Mouse (Mus musculus) embryonic facial prominence, embryonic 13.5 days (tissue): ENCODE data around the gene Grik5. TPM values are rescaled to one million over a fixed set of nuclear protein-coding genes. Genes with fewer than 3 reads are reported as not detected.

ENCODE experiments used
- ATAC-seq: fragments of 200-750 bp; cut with Nextera tagmentation; 2 replicates; pipeline ENCODE4 v1.8.0; 2017; ENCODE audit warnings: low read depth; ENCODE audit not compliant: insufficient number of reproducible peaks, insufficient read depth, low FRiP score, low TSS enrichment
- H3K27ac ChIP-seq: fragments of 300-500 bp; sonication (generic); 2 replicates; pipeline ENCODE4 v1.5.1; 2015; ENCODE audit warnings: moderate library complexity, mild to moderate bottlenecking, inconsistent platforms
- H3K27me3 ChIP-seq: fragments of 300-500 bp; sonication (generic); 2 replicates; pipeline ENCODE4 v1.6.1; 2015; ENCODE audit warnings: mild to moderate bottlenecking, inconsistent platforms
- H3K36me3 ChIP-seq: fragments of 300-500 bp; sonication (generic); 2 replicates; pipeline ENCODE4 v1.6.1; 2015; ENCODE audit warnings: mild to moderate bottlenecking, inconsistent platforms
- H3K4me1 ChIP-seq: fragments of 300-500 bp; sonication (generic); 2 replicates; pipeline ENCODE4 v1.6.1; 2015; ENCODE audit warnings: inconsistent platforms
- H3K4me2 ChIP-seq: fragments of 300-500 bp; sonication (generic); 2 replicates; pipeline ENCODE4 v1.6.1; 2015; ENCODE audit warnings: moderate library complexity, mild to moderate bottlenecking, inconsistent platforms
- H3K4me3 ChIP-seq: fragments of 300-500 bp; sonication (generic); 2 replicates; pipeline ENCODE4 v1.5.1; 2015; ENCODE audit warnings: mild to moderate bottlenecking, inconsistent platforms
- H3K9ac ChIP-seq: fragments of 300-500 bp; sonication (generic); 2 replicates; pipeline ENCODE4 v1.6.1; 2015; ENCODE audit warnings: mild to moderate bottlenecking, inconsistent platforms
- H3K9me3 ChIP-seq: fragments of 300-500 bp; sonication (generic); 2 replicates; pipeline ENCODE4 v1.6.1; 2016; ENCODE audit warnings: inconsistent platforms
- WGBS: fragments of 180-500 bp; shearing (Covaris S2); methylation state at CpG from one replicate; pipeline ENCODE4 v1.1.7; 2015; ENCODE audit warnings: mixed read lengths; 5-methylcytosine and 5-hydroxymethylcytosine counted together
- polyA plus RNA-seq: library from polyadenylated mRNA; unstranded; fragments of >200 nt; fragmentation: Nextera tagmentation; extraction: Ambion mirVana; gene quantifications from 2 replicates; pipeline ENCODE4 v1.2.1, GENCODE M21; 2015

Grik5 gene
- polyA plus RNA-seq, 1 experiment from 2014 or later, result 11.2 TPM

- Histone ChIP-seq H3K9me3 (no peaks in the 10 kb centered on the region), H3K9ac (no peak overlapping the region), H3K4me1 (0 out of 2 replicates have a peak, but pooled peaks cover 2% of the 10 kb centered on the region), H3K27me3 (peaks cover 7% of the 10 kb centered on the region; the same call in 1 of the 2 replicates), H3K27ac (no peak overlapping the region), H3K4me3 (no peak overlapping the region), H3K4me2 (no peak overlapping the region), H3K36me3 (no peaks in the 10 kb centered on the region)
- WGBS, result 59% methylated on average over 3 of the region's 3 CpGs
- ATAC-seq, result no peak
These were observed 26.0 kb upstream of the Grik5 start for GRCm38 (mm10) chr7:25098169-25098568.

- Histone ChIP-seq H3K4me1 (peaks cover 27% of the 10 kb centered on the region), H3K36me3 (peaks cover 14% of the 10 kb centered on the region), H3K4me2 (no peak overlapping the region), H3K9ac (no peak overlapping the region), H3K27ac (no peak overlapping the region), H3K27me3 (peaks cover 4% of the 10 kb centered on the region; the same call in 1 of the 2 replicates), H3K9me3 (no peaks in the 10 kb centered on the region), H3K4me3 (no peak overlapping the region)
- ATAC-seq, result no peak
- 25% methylated on average over 10 of the region's 10 CpGs for WGBS
These were observed 17.7 kb upstream of the Grik5 start for GRCm38 (mm10) chr7:25089875-25090274.

GRCm38 (mm10) chr7:25088968-25089367 lies 16.8 kb upstream of the Grik5 start:
- ATAC-seq, result no peak
- peak overlapping the region; percentile 11; the same call in 1 of the 2 replicates for H3K27ac ChIP-seq
- no peak overlapping the region for H3K9ac ChIP-seq
- 21% methylated on average over 11 of the region's 11 CpGs for WGBS
- peaks cover 23% of the 10 kb centered on the region for H3K36me3 ChIP-seq
- peaks cover 4% of the 10 kb centered on the region; the same call in 1 of the 2 replicates for H3K27me3 ChIP-seq
- 0 out of 2 replicates have a peak overlapping the region, but pooled peaks have one; percentile 1 for H3K4me3 ChIP-seq
- no peaks in the 10 kb centered on the region for H3K9me3 ChIP-seq
- peak overlapping the region; percentile 32 for H3K4me2 ChIP-seq
- H3K4me1 ChIP-seq, result peaks cover 27% of the 10 kb centered on the region

GRCm38 (mm10) chr7:25088531-25088930 lies 16.4 kb upstream of the Grik5 start:
- Histone ChIP-seq H3K9me3 (no peaks in the 10 kb centered on the region), H3K4me3 (0 out of 2 replicates have a peak overlapping the region, but pooled peaks have one; percentile 1), H3K36me3 (peaks cover 27% of the 10 kb centered on the region), H3K27ac (peak overlapping the region; percentile 11; the same call in 1 of the 2 replicates), H3K4me1 (peaks cover 27% of the 10 kb centered on the region), H3K27me3 (peaks cover 4% of the 10 kb centered on the region; the same call in 1 of the 2 replicates), H3K4me2 (peak overlapping the region; percentile 32), H3K9ac (no peak overlapping the region)
- WGBS, result 13% methylated on average over 10 of the region's 10 CpGs
- ATAC-seq, result no peak

GRCm38 (mm10) chr7:25087972-25088371 lies 15.8 kb upstream of the Grik5 start:
- Histone ChIP-seq H3K4me1 (peaks cover 25% of the 10 kb centered on the region), H3K4me2 (no peak overlapping the region), H3K36me3 (peaks cover 33% of the 10 kb centered on the region), H3K9me3 (no peaks in the 10 kb centered on the region), H3K27ac (0 out of 2 replicates have a peak overlapping the region, but pooled peaks have one; percentile 28), H3K4me3 (no peak overlapping the region), H3K9ac (no peak overlapping the region), H3K27me3 (peaks cover 4% of the 10 kb centered on the region; the same call in 1 of the 2 replicates)
- WGBS, result 47% methylated on average over 5 of the region's 5 CpGs
- no peak for ATAC-seq

- Histone ChIP-seq H3K27ac (0 out of 2 replicates have a peak overlapping the region, but pooled peaks have one; percentile 28), H3K36me3 (peaks cover 39% of the 10 kb centered on the region), H3K9me3 (no peaks in the 10 kb centered on the region), H3K4me3 (no peak overlapping the region), H3K9ac (no peak overlapping the region), H3K4me1 (peaks cover 25% of the 10 kb centered on the region), H3K27me3 (no peaks in the 10 kb centered on the region; the same call in 1 of the 2 replicates), H3K4me2 (no peak overlapping the region)
- no peak for ATAC-seq
- 43% methylated on average over 10 of the region's 10 CpGs for WGBS
These were observed 15.2 kb upstream of the Grik5 start for GRCm38 (mm10) chr7:25087256-25087912.

GRCm38 (mm10) chr7:25086656-25087055 lies 14.5 kb upstream of the Grik5 start:
- H3K9ac ChIP-seq, result no peak overlapping the region
- no peaks in the 10 kb centered on the region for H3K9me3 ChIP-seq
- 44% methylated on average over 3 of the region's 3 CpGs for WGBS
- peaks cover 46% of the 10 kb centered on the region for H3K36me3 ChIP-seq
- no peak overlapping the region for H3K4me3 ChIP-seq
- H3K27me3 ChIP-seq, result no peaks in the 10 kb centered on the region
- H3K4me2 ChIP-seq, result no peak overlapping the region
- ATAC-seq, result no peak
- no peak overlapping the region for H3K27ac ChIP-seq
- H3K4me1 ChIP-seq, result peaks cover 25% of the 10 kb centered on the region

- H3K4me3 ChIP-seq, result no peak overlapping the region
- peaks cover 18% of the 10 kb centered on the region for H3K4me1 ChIP-seq
- WGBS, result 82% methylated on average over 5 of the region's 5 CpGs
- no peak overlapping the region for H3K9ac ChIP-seq
- no peaks in the 10 kb centered on the region for H3K9me3 ChIP-seq
- H3K4me2 ChIP-seq, result no peak overlapping the region
- H3K27ac ChIP-seq, result no peak overlapping the region
- H3K27me3 ChIP-seq, result no peaks in the 10 kb centered on the region
- peaks cover 66% of the 10 kb centered on the region for H3K36me3 ChIP-seq
- ATAC-seq, result no peak
These were observed 12.5 kb upstream of the Grik5 start for GRCm38 (mm10) chr7:25084621-25085020.

GRCm38 (mm10) chr7:25082510-25082909 lies 10.4 kb upstream of the Grik5 start:
- Histone ChIP-seq H3K9me3 (no peaks in the 10 kb centered on the region), H3K4me2 (no peak overlapping the region), H3K4me3 (no peak overlapping the region), H3K4me1 (peaks cover 16% of the 10 kb centered on the region), H3K36me3 (peaks cover 71% of the 10 kb centered on the region), H3K27me3 (no peaks in the 10 kb centered on the region), H3K9ac (no peak overlapping the region), H3K27ac (no peak overlapping the region)
- WGBS, result 80% methylated on average over 4 of the region's 4 CpGs
- ATAC-seq, result no peak

GRCm38 (mm10) chr7:25080431-25080830 lies 8.3 kb upstream of the Grik5 start:
- no peak for ATAC-seq
- Histone ChIP-seq H3K36me3 (peaks cover 63% of the 10 kb centered on the region), H3K27ac (no peak overlapping the region), H3K4me2 (no peak overlapping the region), H3K9ac (no peak overlapping the region), H3K27me3 (no peaks in the 10 kb centered on the region), H3K4me3 (no peak overlapping the region), H3K9me3 (no peaks in the 10 kb centered on the region), H3K4me1 (peaks cover 20% of the 10 kb centered on the region)
- 89% methylated on average over 13 of the region's 13 CpGs for WGBS

GRCm38 (mm10) chr7:25079496-25080026 lies 7.4 kb upstream of the Grik5 start:
- no peak overlapping the region for H3K4me2 ChIP-seq
- H3K27ac ChIP-seq, result no peak overlapping the region
- H3K4me3 ChIP-seq, result no peak overlapping the region
- no peaks in the 10 kb centered on the region for H3K9me3 ChIP-seq
- 81% methylated on average over 12 of the region's 12 CpGs for WGBS
- H3K36me3 ChIP-seq, result peaks cover 54% of the 10 kb centered on the region
- H3K4me1 ChIP-seq, result peaks cover 20% of the 10 kb centered on the region
- peak overlapping the region; percentile 94; the same call in 1 of the 2 replicates for H3K9ac ChIP-seq
- H3K27me3 ChIP-seq, result no peaks in the 10 kb centered on the region
- no peak for ATAC-seq

GRCm38 (mm10) chr7:25077414-25077755 lies 5.2 kb upstream of the Grik5 start:
- peak overlapping the region; percentile 96 for H3K27ac ChIP-seq
- peak overlapping the region; percentile 82 for H3K4me2 ChIP-seq
- WGBS, result under 1% methylated on average over 33 of the region's 33 CpGs
- H3K4me1 ChIP-seq, result peaks cover 35% of the 10 kb centered on the region
- H3K9ac ChIP-seq, result peak overlapping the region; percentile 94
- peak overlapping the region; percentile 89 for H3K4me3 ChIP-seq
- no peaks in the 10 kb centered on the region for H3K27me3 ChIP-seq
- peak; percentile 23 for ATAC-seq
- H3K36me3 ChIP-seq, result peaks cover 32% of the 10 kb centered on the region
- H3K9me3 ChIP-seq, result no peaks in the 10 kb centered on the region
